Mouse (Mus musculus) stomach, embryonic 15.5 days (tissue): ENCODE results near the gene Cdc42se2. TPM values are rescaled to one million over a fixed set of nuclear protein-coding genes. Genes with fewer than 3 reads are reported as not detected.

Experiments
- ATAC-seq: fragments of 200-750 bp; cut with Nextera tagmentation; 2 replicates; pipeline ENCODE4 v1.8.0; 2017; ENCODE audit warnings: low read depth, moderate number of reproducible peaks, moderate TSS enrichment; ENCODE audit not compliant: insufficient read depth, low FRiP score
- H3K27ac ChIP-seq: fragments of 300-500 bp; sonication (generic); 2 replicates; pipeline ENCODE4 v1.5.1; 2015; ENCODE audit warnings: mild to moderate bottlenecking, inconsistent platforms
- H3K27me3 ChIP-seq: fragments of 300-500 bp; sonication (generic); replicated peaks from 2 replicates; pipeline ENCODE4 v1.6.1; 2015; ENCODE audit warnings: inconsistent platforms
- H3K36me3 ChIP-seq: fragments of 300-500 bp; sonication (generic); 2 replicates; pipeline ENCODE4 v1.6.1; 2015; ENCODE audit warnings: inconsistent platforms
- H3K4me1 ChIP-seq: fragments of 300-500 bp; sonication (generic); 2 replicates; pipeline ENCODE4 v1.6.1; 2015; ENCODE audit warnings: inconsistent platforms
- H3K4me2 ChIP-seq: fragments of 300-500 bp; sonication (generic); 2 replicates; pipeline ENCODE4 v1.6.1; 2015; ENCODE audit warnings: mild to moderate bottlenecking, inconsistent platforms
- H3K4me3 ChIP-seq: fragments of 300-500 bp; sonication (generic); replicated peaks from 2 replicates; pipeline ENCODE4 v1.5.1; 2015; ENCODE audit warnings: inconsistent platforms
- H3K9ac ChIP-seq: fragments of 300-500 bp; sonication (generic); 2 replicates; pipeline ENCODE4 v1.6.1; 2015; ENCODE audit warnings: inconsistent platforms
- H3K9me3 ChIP-seq: fragments of 300-500 bp; sonication (generic); 2 replicates; pipeline ENCODE4 v1.6.1; 2016; ENCODE audit warnings: inconsistent platforms
- WGBS: fragments of 180-500 bp; shearing (Covaris S2); methylation state at CpG from one replicate; pipeline ENCODE4 v1.1.7; 2015; 5-methylcytosine and 5-hydroxymethylcytosine counted together
- polyA plus RNA-seq: library from polyadenylated mRNA; unstranded; fragments of >200 nt; fragmentation: Nextera tagmentation; extraction: Ambion mirVana; gene quantifications from 2 replicates; pipeline ENCODE4 v1.2.1, GENCODE M21; 2015

The Cdc42se2 gene
- polyA plus RNA-seq, 1 experiment from 2014 or later: 66.4 TPM

DNA sequence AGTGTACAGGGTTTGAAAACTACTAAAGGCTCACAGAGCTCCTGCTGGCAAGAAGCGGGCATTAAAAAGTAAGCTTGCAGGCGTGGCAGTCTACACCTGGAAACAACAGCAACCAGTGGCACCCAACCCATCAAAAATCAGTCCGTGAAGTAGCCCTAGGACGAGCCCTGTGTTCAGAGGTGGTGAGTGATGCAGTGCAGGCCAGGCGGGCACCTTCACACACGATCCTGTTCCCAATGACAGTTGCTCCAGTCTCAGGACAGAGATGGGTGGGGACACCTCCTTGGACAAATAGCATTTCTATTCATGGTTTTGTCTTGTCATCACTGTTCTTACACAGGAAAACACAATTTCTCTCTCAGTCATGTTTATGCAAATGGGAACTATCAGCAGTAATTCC, 65.4 kb downstream of the Cdc42se2 start:
- no peak overlapping the region for H3K4me2 ChIP-seq
- 85% methylated on average over 6 of the region's 6 CpGs for WGBS
- no peak overlapping the region for H3K9ac ChIP-seq
- peaks cover 13% of the 10 kb centered on the region for H3K36me3 ChIP-seq
- H3K27ac ChIP-seq: no peak overlapping the region; the same call in 1 of the 2 replicates
- H3K4me1 ChIP-seq: no peaks in the 10 kb centered on the region
- no peaks in the 10 kb centered on the region for H3K9me3 ChIP-seq
- ATAC-seq: no peak
- no peaks in the 10 kb centered on the region for H3K27me3 ChIP-seq
- no peak overlapping the region for H3K4me3 ChIP-seq

DNA sequence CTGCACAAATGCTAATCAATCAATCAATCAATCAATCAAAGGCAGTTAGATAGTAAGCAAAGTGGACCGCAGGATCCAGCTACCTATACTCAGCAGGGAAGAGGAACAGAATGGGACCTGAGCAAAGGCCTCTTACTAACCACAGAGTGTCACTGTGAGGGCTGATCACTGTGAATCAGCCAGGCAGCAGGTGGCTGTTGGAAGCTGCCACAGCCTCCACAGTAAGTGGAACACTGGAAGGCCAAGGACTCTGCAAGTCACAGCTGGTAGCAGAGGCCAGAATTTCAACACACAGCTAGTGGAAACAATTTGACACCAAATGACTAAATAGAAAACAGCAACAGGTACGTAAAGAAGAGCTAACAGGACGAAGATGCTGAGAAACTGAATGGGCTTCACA, 68.9 kb downstream of the Cdc42se2 start:
- Histone ChIP-seq H3K27me3 (no peaks in the 10 kb centered on the region), H3K9ac (no peak overlapping the region), H3K36me3 (peaks cover 24% of the 10 kb centered on the region), H3K4me3 (no peak overlapping the region), H3K9me3 (no peaks in the 10 kb centered on the region), H3K27ac (no peak overlapping the region), H3K4me1 (no peaks in the 10 kb centered on the region), H3K4me2 (no peak overlapping the region)
- no peak for ATAC-seq
- 79% methylated on average over 3 of the region's 3 CpGs for WGBS

DNA sequence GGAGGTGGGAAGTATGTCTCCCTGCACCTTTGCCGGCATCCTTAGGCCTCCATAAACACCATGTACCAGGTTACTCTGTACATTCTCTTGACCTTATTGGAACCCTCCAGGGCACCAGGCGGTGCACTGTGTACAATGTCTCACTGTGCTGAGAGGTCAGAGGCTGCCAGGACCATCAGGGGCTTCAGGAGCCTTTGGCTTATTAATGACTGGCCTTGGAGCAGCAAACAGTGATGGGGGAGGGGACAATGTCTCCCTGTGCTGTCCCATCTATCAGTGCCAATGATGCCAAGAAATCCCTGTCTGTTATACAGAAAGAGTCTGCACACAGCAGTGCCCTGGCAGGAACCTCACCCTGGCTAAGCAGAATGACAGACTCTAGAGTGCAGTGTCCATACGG, 69.6 kb downstream of the Cdc42se2 start:
- no peaks in the 10 kb centered on the region for H3K9me3 ChIP-seq
- H3K27me3 ChIP-seq: no peaks in the 10 kb centered on the region
- H3K9ac ChIP-seq: no peak overlapping the region
- no peaks in the 10 kb centered on the region for H3K4me1 ChIP-seq
- no peak overlapping the region for H3K27ac ChIP-seq
- ATAC-seq: no peak
- H3K36me3 ChIP-seq: peaks cover 24% of the 10 kb centered on the region
- no peak overlapping the region for H3K4me2 ChIP-seq
- WGBS: 71% methylated on average over 3 of the region's 3 CpGs
- no peak overlapping the region for H3K4me3 ChIP-seq

DNA sequence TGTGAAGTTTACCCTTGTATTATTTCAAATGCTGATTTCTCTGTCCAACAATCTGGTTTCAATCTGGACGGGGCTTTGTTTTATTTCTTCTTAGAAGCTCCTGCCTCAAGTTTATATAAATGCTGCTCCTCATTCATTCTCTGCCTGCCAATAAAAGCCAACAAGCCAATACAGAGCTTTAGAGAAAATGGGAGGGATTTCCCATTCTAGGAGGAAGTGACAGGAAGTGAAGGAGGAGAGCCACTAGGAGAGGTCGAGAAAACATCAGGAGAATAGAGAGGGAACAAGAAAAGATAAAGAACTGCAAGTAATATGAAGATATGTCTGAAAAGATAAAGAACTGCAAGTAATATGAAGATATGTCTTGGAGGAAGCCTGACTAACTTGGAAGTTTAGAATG, 74.6 kb downstream of the Cdc42se2 start:
- Histone ChIP-seq H3K4me1 (no peaks in the 10 kb centered on the region), H3K4me2 (no peak overlapping the region), H3K27ac (no peak overlapping the region), H3K4me3 (no peak overlapping the region), H3K9ac (no peak overlapping the region), H3K36me3 (peaks cover 15% of the 10 kb centered on the region), H3K9me3 (no peaks in the 10 kb centered on the region), H3K27me3 (no peaks in the 10 kb centered on the region)
- WGBS: 76% methylated on average over 2 of the region's 2 CpGs
- ATAC-seq: no peak

DNA sequence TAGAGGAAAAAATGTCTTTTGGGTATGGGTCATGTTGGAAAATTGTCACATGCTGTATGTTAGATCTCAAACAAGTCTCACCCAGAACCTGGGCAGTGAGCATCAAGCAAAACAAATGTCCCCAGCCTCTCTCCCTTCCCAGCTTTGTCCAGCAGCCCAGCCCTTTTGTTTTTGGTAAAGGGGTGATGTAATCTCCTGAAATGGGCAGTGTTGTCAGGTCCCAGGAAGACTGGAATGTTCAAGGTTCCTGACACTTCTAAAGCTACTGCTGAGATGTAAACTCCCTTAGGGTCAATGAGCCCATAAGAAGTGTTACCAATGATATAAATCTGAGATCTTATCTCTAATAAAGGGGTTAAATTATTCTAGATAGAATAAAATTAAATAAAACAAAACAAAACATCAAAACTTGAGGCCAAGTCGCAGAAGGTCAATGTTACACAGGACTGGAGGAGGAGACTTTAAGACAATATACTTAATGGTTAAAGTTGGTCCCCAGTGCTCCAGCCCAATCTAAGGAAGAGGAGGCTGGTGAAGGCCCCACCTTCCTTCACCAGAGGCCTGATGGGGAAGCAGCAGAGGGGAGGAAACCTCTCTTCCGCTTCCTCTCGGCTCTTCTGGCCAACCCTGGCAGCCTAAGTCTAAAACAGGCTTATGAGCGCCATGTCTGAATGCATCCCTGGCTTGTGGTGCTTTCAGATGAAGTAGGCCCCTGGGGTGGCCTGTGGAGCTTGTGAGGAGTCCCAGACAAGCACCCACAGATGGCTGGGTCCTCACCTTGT, 76.8 kb downstream of the Cdc42se2 start:
- Histone ChIP-seq H3K9ac (no peak overlapping the region), H3K27me3 (no peaks in the 10 kb centered on the region), H3K4me2 (no peak overlapping the region), H3K4me1 (no peaks in the 10 kb centered on the region), H3K27ac (no peak overlapping the region), H3K9me3 (no peaks in the 10 kb centered on the region), H3K36me3 (peaks cover 5% of the 10 kb centered on the region), H3K4me3 (no peak overlapping the region)
- WGBS: 88% methylated on average over 4 of the region's 4 CpGs
- no peak for ATAC-seq

DNA sequence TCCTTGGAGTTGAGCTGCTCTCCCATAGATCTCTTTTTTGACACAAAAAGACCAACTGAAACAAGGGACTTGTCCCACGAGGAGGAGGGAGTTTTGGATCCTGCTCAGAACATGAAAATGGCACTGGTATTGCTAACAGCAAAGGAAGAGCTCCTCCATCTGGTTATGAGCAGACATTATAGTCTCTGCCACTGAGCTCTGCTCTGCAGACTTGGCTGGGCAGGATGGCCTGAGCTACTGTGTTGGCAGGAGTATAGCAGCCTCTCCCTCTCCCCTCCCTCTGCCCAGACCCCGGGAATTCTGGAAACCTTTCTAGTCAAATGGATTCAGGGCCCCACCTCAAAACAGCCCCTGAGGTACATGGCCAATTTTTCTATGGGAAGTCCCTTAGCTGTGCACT, 77.8 kb downstream of the Cdc42se2 start:
- Histone ChIP-seq H3K4me2 (no peak overlapping the region), H3K36me3 (0 out of 2 replicates have a peak, but pooled peaks cover 5% of the 10 kb centered on the region), H3K9ac (no peak overlapping the region), H3K9me3 (no peaks in the 10 kb centered on the region), H3K27ac (no peak overlapping the region), H3K4me1 (no peaks in the 10 kb centered on the region), H3K27me3 (no peaks in the 10 kb centered on the region), H3K4me3 (no peak overlapping the region)
- ATAC-seq: no peak
- WGBS: 50% methylated on average over 2 of the region's 2 CpGs

DNA sequence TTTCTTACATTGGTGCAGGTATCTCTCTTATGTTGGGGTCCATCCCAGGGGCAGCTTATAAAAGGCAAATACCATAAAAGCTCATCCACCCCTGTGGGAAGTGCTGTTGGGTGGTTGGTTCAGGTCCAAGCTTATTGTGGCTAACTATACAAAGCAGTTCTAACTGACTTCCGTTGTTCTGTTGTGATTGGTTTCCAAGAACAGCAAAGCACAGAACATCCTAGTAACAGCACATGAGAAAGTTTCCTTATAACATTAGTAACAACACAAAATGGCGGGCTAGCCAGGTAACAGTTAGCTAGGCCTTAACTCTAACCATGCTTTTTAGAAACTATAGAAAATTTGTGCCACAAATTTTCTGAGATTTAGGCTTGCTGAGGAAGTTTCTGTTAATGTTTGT, 79.3 kb downstream of the Cdc42se2 start:
- Histone ChIP-seq H3K4me3 (no peak overlapping the region), H3K9me3 (no peaks in the 10 kb centered on the region), H3K4me2 (no peak overlapping the region), H3K27me3 (no peaks in the 10 kb centered on the region), H3K4me1 (no peaks in the 10 kb centered on the region), H3K9ac (no peak overlapping the region), H3K36me3 (0 out of 2 replicates have a peak, but pooled peaks cover 5% of the 10 kb centered on the region), H3K27ac (no peak overlapping the region)
- 91% methylated on average over 2 of the region's 2 CpGs for WGBS
- ATAC-seq: no peak

DNA sequence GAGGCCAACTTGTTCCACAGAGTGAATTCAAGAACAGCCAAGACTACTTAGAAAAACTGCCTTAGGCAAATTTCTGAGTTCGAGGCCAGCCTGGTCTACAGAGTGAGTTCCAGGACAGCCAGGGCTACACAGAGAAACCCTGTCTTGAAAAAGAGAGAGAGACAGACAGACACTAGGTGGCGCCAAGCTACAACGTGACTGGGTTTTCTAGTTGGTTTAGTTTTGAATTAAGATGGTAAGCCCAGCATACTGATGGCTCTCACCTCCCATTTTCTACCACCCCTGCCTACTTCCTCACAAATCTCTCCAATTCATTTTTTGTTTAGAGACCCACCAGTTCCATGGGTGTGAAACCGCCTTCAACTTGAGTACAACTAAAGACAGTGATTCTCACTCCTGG, 84.2 kb downstream of the Cdc42se2 start:
- Histone ChIP-seq H3K27me3 (no peaks in the 10 kb centered on the region), H3K4me2 (no peak overlapping the region), H3K36me3 (no peaks in the 10 kb centered on the region), H3K4me3 (no peak overlapping the region), H3K27ac (no peak overlapping the region), H3K4me1 (no peaks in the 10 kb centered on the region), H3K9ac (no peak overlapping the region), H3K9me3 (no peaks in the 10 kb centered on the region)
- ATAC-seq: no peak
- 33% methylated on average over 4 of the region's 4 CpGs for WGBS

DNA sequence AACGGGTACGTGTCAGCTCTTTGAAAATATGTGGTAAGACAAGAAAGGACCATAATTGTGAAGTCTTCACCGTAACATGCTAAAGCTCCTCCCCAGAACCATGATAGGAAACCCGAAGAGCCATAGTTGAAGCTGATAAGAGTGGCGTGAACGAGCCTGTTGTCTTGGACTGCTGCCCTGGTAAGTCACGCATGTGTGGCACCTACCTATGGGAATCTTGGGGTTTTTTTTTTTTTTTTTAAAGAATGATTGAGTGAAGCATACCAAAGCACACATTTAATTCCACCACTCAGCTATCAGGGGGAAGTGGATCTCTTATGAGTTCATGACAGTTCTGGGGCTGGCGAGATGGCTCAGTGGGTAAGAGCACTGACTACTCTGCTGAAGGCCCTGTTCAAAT, 85.6 kb downstream of the Cdc42se2 start:
- Histone ChIP-seq H3K9me3 (no peaks in the 10 kb centered on the region), H3K27ac (no peak overlapping the region), H3K4me2 (no peak overlapping the region), H3K36me3 (peaks cover 2% of the 10 kb centered on the region; the same call in 1 of the 2 replicates), H3K4me1 (no peaks in the 10 kb centered on the region), H3K9ac (no peak overlapping the region), H3K27me3 (no peaks in the 10 kb centered on the region), H3K4me3 (no peak overlapping the region)
- no peak for ATAC-seq
- WGBS: 91% methylated on average over 8 of the region's 8 CpGs

DNA sequence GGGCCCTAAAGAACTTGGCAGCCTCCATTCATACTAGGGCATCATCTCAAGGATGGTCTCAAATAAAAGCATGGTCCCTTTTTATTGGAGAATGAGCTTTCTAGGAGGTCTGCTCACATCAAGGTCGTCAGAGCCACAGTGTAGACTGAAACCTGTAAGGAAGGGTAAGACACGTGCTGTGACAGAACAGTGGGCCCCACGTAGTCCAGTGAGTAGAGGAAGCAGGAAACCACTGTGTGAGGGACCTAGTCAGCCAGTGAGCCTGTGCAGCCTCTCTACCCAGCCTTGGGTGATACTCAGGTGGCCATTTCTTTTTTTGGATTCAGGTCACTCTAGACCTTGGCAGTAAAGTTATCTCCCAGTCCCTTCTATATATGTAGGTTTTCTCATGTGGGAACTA, 87.5 kb downstream of the Cdc42se2 start:
- no peak for ATAC-seq
- Histone ChIP-seq H3K4me3 (no peak overlapping the region), H3K27ac (no peak overlapping the region), H3K9ac (no peak overlapping the region), H3K9me3 (no peaks in the 10 kb centered on the region), H3K36me3 (peaks cover 7% of the 10 kb centered on the region; the same call in 1 of the 2 replicates), H3K4me1 (no peaks in the 10 kb centered on the region), H3K27me3 (no peaks in the 10 kb centered on the region), H3K4me2 (no peak overlapping the region)
- 73% methylated on average over 3 of the region's 3 CpGs for WGBS

DNA sequence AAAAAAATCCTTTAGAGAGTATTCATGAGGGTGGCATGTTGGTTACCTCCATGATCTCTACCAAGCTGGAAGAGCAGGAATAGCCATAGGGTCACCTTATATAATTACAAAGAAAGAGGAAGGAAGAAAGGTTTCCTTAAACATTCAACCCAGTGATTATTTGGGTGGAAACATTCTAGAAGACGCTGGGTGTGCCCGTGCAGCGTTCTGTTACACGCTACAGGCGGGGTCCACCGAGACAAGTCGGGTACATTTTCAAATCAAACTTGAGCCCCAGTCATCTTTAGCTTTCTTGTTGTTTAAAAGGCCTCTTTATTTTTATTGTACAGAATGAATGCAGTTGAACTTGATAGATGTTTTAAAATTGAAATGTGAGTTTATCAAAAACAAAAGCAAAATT, 88.8 kb downstream of the Cdc42se2 start:
- ATAC-seq: no peak
- no peak overlapping the region for H3K4me3 ChIP-seq

DNA sequence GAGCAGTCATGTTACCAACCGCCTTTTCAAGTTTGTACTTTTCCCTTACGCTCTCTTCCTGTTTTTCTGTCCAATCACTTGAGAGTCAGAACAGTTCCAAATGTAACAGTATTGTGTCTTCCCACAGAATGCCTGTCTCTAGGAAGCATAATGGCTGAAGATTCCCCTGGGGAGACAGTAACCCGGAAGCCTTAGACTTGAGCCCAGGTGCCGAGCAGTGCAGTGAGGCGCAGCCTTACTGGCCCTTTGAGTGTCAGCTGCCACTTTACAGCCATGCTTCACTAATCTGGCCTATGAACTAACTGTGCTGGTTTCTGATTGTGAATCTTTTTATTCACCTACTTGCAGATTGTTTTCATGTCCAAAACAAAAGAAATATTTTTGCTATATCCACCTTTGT, 89.9 kb downstream of the Cdc42se2 start:
- Histone ChIP-seq H3K9ac (no peak overlapping the region), H3K9me3 (no peaks in the 10 kb centered on the region), H3K4me3 (no peak overlapping the region), H3K4me2 (no peak overlapping the region), H3K36me3 (peaks cover 10% of the 10 kb centered on the region; the same call in 1 of the 2 replicates), H3K27ac (no peak overlapping the region), H3K27me3 (no peaks in the 10 kb centered on the region), H3K4me1 (no peaks in the 10 kb centered on the region)
- ATAC-seq: no peak
- 91% methylated on average over 5 of the region's 5 CpGs for WGBS

More for the DNA sequence above, 88.8 kb downstream of the Cdc42se2 start:
- Histone ChIP-seq H3K4me2 (no peak overlapping the region), H3K9ac (no peak overlapping the region), H3K27ac (no peak overlapping the region), H3K9me3 (no peaks in the 10 kb centered on the region), H3K27me3 (no peaks in the 10 kb centered on the region), H3K4me1 (no peaks in the 10 kb centered on the region), H3K36me3 (peaks cover 7% of the 10 kb centered on the region; the same call in 1 of the 2 replicates)
- WGBS: 86% methylated on average over 7 of the region's 7 CpGs
